Mouse (Mus musculus): ENCODE measurements around the gene D10Wsu102e.

DNA sequence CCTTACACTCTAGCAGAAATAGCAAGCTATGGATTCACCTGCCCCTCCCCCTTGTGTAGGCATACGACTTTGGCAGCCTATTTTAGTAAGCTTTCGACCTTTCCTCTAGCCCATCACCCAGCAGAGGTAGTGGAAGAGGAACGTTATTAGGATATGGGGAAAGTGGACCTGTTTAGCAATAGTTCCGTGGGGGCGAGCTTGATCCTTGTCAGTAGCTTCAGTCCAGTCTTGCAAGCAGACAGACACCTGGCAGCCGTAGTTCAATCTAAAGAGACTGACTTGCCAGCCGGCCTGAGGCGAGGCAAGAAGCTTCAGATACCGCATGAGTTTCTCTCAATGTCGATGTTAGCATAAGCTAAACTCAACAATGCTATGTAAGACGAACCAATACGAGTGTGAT lies 3.6 kb upstream of the D10Wsu102e start:
- TF ChIP-seq CTCF (IDR thresholded peaks at IDR 0.05), result no peak
- TF ChIP-seq EP300 (IDR thresholded peaks at IDR 0.05), result no peak

All from lung, postnatal 0 days (tissue).